Mouse (Mus musculus) kidney, adult 2 months (tissue): ENCODE results near the gene Cep135.

Experiments
- CTCF ChIP-seq: fragments of 200-500 bp; conservative IDR thresholded peaks from 2 replicates; pipeline ENCODE4 v1.5.1; 2011; ENCODE audit warnings: low read depth, mild to moderate bottlenecking, control low read depth, low read length, moderate library complexity, mixed read lengths; ENCODE audit not compliant: insufficient read depth, insufficient read length
- POLR2A ChIP-seq: fragments of 200-500 bp; IDR thresholded peaks from one replicate; pipeline ENCODE4 v1.6.1; 2011; ENCODE audit warnings: low read depth, low read length, control low read depth

DNA sequence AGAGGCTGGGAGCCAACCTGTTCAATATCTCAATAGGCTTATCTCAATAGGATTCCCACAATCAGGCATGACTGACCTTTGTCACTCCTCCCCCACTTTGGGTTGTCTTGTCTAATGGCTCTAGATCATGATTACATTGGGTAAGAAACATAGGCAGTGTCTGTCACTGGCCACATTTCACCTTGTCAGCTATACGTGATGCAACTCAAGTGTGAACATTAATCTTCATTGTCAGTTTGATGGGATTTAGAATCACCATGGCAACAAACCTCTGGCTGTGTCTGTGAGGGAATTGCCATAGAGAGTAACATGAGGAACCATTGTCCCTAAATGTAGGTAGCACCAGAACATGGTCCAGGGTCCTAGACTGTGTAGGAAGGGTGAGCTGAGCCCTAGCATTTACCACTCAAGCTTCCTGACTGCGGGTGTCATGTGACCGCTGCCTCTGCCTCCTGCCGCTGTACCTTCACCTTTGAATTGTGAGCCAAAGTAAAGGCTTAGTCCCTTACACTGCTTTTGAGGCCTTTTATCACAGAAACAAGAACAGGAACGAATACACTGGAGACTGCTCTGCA lies 62.7 kb downstream of the Cep135 start:
- no peak for TF ChIP-seq CTCF
- TF ChIP-seq POLR2A, result no peak
